10 mouse cellular contexts compared by ENCODE assay signal in genomic region chr10:82631133-82631532, GRCm38 (mm10). TPM values are rescaled to one million over a fixed set of nuclear protein-coding genes. Genes with fewer than 3 reads are reported as not detected.
A peak's percentile ranks its signal among the peaks of the same experiment; 100 is the strongest.
DNase-seq lines count a peak whose midpoint lies in the region; ATAC-seq and TF ChIP-seq lines count a peak whose summit lies in the region.
"Had no signal": no experiment of that assay in that cellular context is flagged by ENCODE, and none has a peak within 500 bp of the region (broad histone marks: within the 10 kb centered on the region; RNA-seq: fewer than 3 reads in every experiment).

No protein-coding gene starts in this region.

- TF ChIP-seq CTCF in heart, adult 2 months (IDR thresholded peaks at IDR 0.05) = no peak
- no peak for TF ChIP-seq CTCF in gastrocnemius, adult 2 months (IDR thresholded peaks at IDR 0.05)

- H3K79me2 ChIP-seq in heart, adult 2 months (replicated peaks; ENCODE audit: control insufficient read depth, insufficient read depth, low read length) = peaks cover 1% of the 10 kb centered on the region; the same call in 1 of the 2 replicates

- ATAC-seq in heart, embryonic 14.5 days (ENCODE audit: insufficient number of reproducible peaks, insufficient read depth, low FRiP score, low read depth) = no peak
- no peak for ATAC-seq in hindbrain, embryonic 11.5 days (ENCODE audit: low FRiP score)
- ATAC-seq: Patski had no signal

- no peaks in the 10 kb centered on the region for H3K9me3 ChIP-seq in heart, embryonic 14.5 days (ENCODE audit: control insufficient read depth, low read length)
- H3K9me3 ChIP-seq in ES-E14 (ENCODE audit: control insufficient read depth, insufficient read depth, low read depth, low read length) = no peaks in the 10 kb centered on the region
- H3K9me3 ChIP-seq in hindbrain, embryonic 11.5 days (ENCODE audit: control insufficient read depth, low read length) = no peaks in the 10 kb centered on the region
- no peaks in the 10 kb centered on the region; the same call in 1 of the 2 replicates for H3K9me3 ChIP-seq in midbrain, embryonic 10.5 days (replicated peaks)

- H3K4me3 ChIP-seq in heart, embryonic 14.5 days (ENCODE audit: control insufficient read depth in 1 of 2, insufficient read depth in 1 of 2, low read depth in 1 of 2, low read length in 2 of 2) = peak overlapping the region in 1 of 2 experiments; percentile 88; a peak in 1 of 4 replicates
- no peak overlapping the region for H3K4me3 ChIP-seq in heart, adult 2 months
- peak overlapping the region; percentile 11 to 97; a peak in 2 of 4 replicates for H3K4me3 ChIP-seq in ES-E14 (ENCODE audit: insufficient read depth in 1 of 2, low read depth in 1 of 2, low read length in 2 of 2, poor library complexity in 1 of 2, severe bottlenecking in 1 of 2)
- no peak overlapping the region for H3K4me3 ChIP-seq in hindbrain, embryonic 11.5 days (ENCODE audit: low read depth, low read length)
- H3K4me3 ChIP-seq in midbrain, embryonic 10.5 days = peak overlapping the region; percentile 85
- no peak overlapping the region for H3K4me3 ChIP-seq in gastrocnemius, adult 2 months

- H3K36me3 ChIP-seq in heart, embryonic 14.5 days (ENCODE audit: control insufficient read depth, insufficient read depth, low read length) = peaks cover 22% of the 10 kb centered on the region
- H3K36me3 ChIP-seq in heart, adult 2 months (ENCODE audit: control insufficient read depth, insufficient read depth, low read length) = no peaks in the 10 kb centered on the region
- H3K36me3 ChIP-seq in ES-E14 (ENCODE audit: control insufficient read depth, insufficient read depth, low read length, poor library complexity, severe bottlenecking) = peaks cover 18% of the 10 kb centered on the region; the same call in 1 of the 2 replicates
- peaks cover 3% of the 10 kb centered on the region; the same call in 1 of the 2 replicates for H3K36me3 ChIP-seq in hindbrain, embryonic 11.5 days (ENCODE audit: control insufficient read depth, insufficient read depth, low read length)
- H3K36me3 ChIP-seq in midbrain, embryonic 10.5 days = peaks cover 51% of the 10 kb centered on the region

- H3K9ac ChIP-seq in heart, embryonic 14.5 days (ENCODE audit: low read length) = peak overlapping the region; percentile 91; the same call in 1 of the 2 replicates
- H3K9ac ChIP-seq in heart, adult 2 months (ENCODE audit: low read depth, low read length) = no peak overlapping the region
- no peak overlapping the region; the same call in 1 of the 2 replicates for H3K9ac ChIP-seq in ES-E14 (ENCODE audit: insufficient read depth, low read depth, low read length, poor library complexity, severe bottlenecking)
- H3K9ac ChIP-seq in hindbrain, embryonic 11.5 days (ENCODE audit: low read depth, low read length) = no peak overlapping the region

- TF ChIP-seq EP300 in heart, adult 2 months (IDR thresholded peaks at IDR 0.05; ENCODE audit: insufficient read depth, low read depth, low read length) = no peak

- no peak for DNase-seq in heart, adult 2 months
- DNase-seq in ES-E14 (ENCODE audit: low read depth, low spot score) = no peak
- no peak for DNase-seq in hindbrain, embryonic 11.5 days (ENCODE audit: low spot score)
- no peak for DNase-seq in midbrain, embryonic 10.5 days (ENCODE audit: low spot score)
- DNase-seq in gastrocnemius, adult 2 months = no peak
- DNase-seq in layer of hippocampus, postnatal 10 days (ENCODE audit: low spot score in 2 of 2) = no peak
- no peak for DNase-seq in thymus, postnatal 10 days (ENCODE audit: low spot score in 2 of 2)
- DNase-seq: cerebellum, postnatal 36 days had no signal

- in situ Hi-C loops in ES-E14 (cut with MboI; ENCODE audit: low sequenced_read_pairs in 2 of 2, unreplicated experiment in 2 of 2) = no loop called here

- intact Hi-C loops in heart, adult 2 months (cut with DNase I) = loop anchor here (5.0 kb wide), 1 partner anchor 131 kb away; the partner anchor contains the start of gene Nfyb
- intact Hi-C loops in gastrocnemius, adult 2 months (cut with DNase I) = no loop called here

- H3K27me3 ChIP-seq in heart, embryonic 14.5 days (ENCODE audit: control insufficient read depth, insufficient read depth, low read length) = no peaks in the 10 kb centered on the region
- H3K27me3 ChIP-seq in heart, adult 2 months (ENCODE audit: control insufficient read depth, insufficient read depth, low read length) = no peaks in the 10 kb centered on the region
- H3K27me3 ChIP-seq in hindbrain, embryonic 11.5 days (ENCODE audit: control insufficient read depth, insufficient read depth, low read length) = no peaks in the 10 kb centered on the region
- no peaks in the 10 kb centered on the region for H3K27me3 ChIP-seq in midbrain, embryonic 10.5 days (ENCODE audit: low read depth, poor library complexity, severe bottlenecking)
- H3K27me3 ChIP-seq: Patski had no signal

- 73% methylated on average over 7 of the region's 7 CpGs for WGBS in heart, embryonic 14.5 days
- WGBS in heart, adult 2 months = 49% methylated on average over 7 of the region's 7 CpGs
- WGBS in hindbrain, embryonic 11.5 days = 87% methylated on average over 7 of the region's 7 CpGs
- WGBS in midbrain, embryonic 10.5 days = 89% methylated on average over 7 of the region's 7 CpGs

- H3K27ac ChIP-seq in heart, embryonic 14.5 days (replicated peaks in 1 of 2; ENCODE audit: control insufficient read depth in 1 of 2, insufficient read depth in 1 of 2, low read depth in 2 of 2, low read length in 2 of 2) = no peak overlapping the region
- H3K27ac ChIP-seq in heart, adult 2 months = no peak overlapping the region
- no peak overlapping the region for H3K27ac ChIP-seq in ES-E14 (ENCODE audit: insufficient read depth, low read depth, low read length, poor library complexity, severe bottlenecking)
- H3K27ac ChIP-seq in hindbrain, embryonic 11.5 days (ENCODE audit: low read depth, low read length) = no peak overlapping the region
- no peak overlapping the region for H3K27ac ChIP-seq in midbrain, embryonic 10.5 days (replicated peaks)
- no peak overlapping the region for H3K27ac ChIP-seq in gastrocnemius, adult 2 months

- no peak for TF ChIP-seq POLR2A in heart, adult 2 months (IDR thresholded peaks at IDR 0.05; ENCODE audit: insufficient read depth, low read depth, low read length)

- H3K4me1 ChIP-seq in heart, embryonic 14.5 days (ENCODE audit: control insufficient read depth in 2 of 2, insufficient read depth in 2 of 2, low read length in 2 of 2) = peaks cover 10 to 15% of the 10 kb centered on the region in 2 experiments
- peaks cover 3% of the 10 kb centered on the region for H3K4me1 ChIP-seq in heart, adult 2 months (ENCODE audit: control insufficient read depth, insufficient read depth, low read length)
- peaks cover 1 to 6% of the 10 kb centered on the region in 2 experiments; a peak in 2 of 4 replicates for H3K4me1 ChIP-seq in ES-E14 (ENCODE audit: control insufficient read depth in 2 of 2, insufficient read depth in 2 of 2, low read length in 2 of 2, poor library complexity in 1 of 2)
- H3K4me1 ChIP-seq in hindbrain, embryonic 11.5 days (replicated peaks; ENCODE audit: control insufficient read depth, insufficient read depth, low read length) = no peaks in the 10 kb centered on the region; the same call in none of the 2 replicates
- H3K4me1 ChIP-seq in midbrain, embryonic 10.5 days = peaks cover 22% of the 10 kb centered on the region

- H3K4me2 ChIP-seq in heart, embryonic 14.5 days (ENCODE audit: low read length) = peak overlapping the region; percentile 87
- peak overlapping the region; percentile 13 for H3K4me2 ChIP-seq in hindbrain, embryonic 11.5 days (replicated peaks; ENCODE audit: low read depth, low read length)

TF ChIP-seq in ES-E14, 5 proteins besides CTCF, POLR2A, EP300 and RAD21:
- TF ChIP-seq ZC3H11A (IDR thresholded peaks at IDR 0.05; ENCODE audit: borderline replicate concordance, low read depth, low read length) (no peak), MAFK (IDR thresholded peaks at IDR 0.05; ENCODE audit: insufficient read depth, low read depth, low read length) (no peak), HCFC1 (IDR thresholded peaks at IDR 0.05; ENCODE audit: borderline replicate concordance, insufficient read depth, low read length) (no peak), CHD2 (IDR thresholded peaks at IDR 0.05; ENCODE audit: low read depth, low read length) (no peak)

RNA-seq across cellular contexts. Expression of gene Tdg, which starts 1.5 kb away (rescaled TPM):
- 77.4 and 81.7 TPM in 2 replicates for polyA plus RNA-seq in heart, embryonic 14.5 days (2014; fragmentation: Nextera tagmentation; extraction: Ambion mirVana)
- total RNA-seq in heart, adult 2 months (2021) = 10 to 100 TPM in 1 of 2 experiments, 1 to 10 TPM in 1; 9.8 to 11.1 TPM
- 10.5 and 16.7 TPM in 2 replicates for polyA plus RNA-seq in heart, adult 2 months (2012; rRNA removed)
- 27.6 and 28.7 TPM in 2 replicates for total RNA-seq in ES-E14 (2012; rRNA removed)
- 277 and 328 TPM in 2 replicates for polyA plus RNA-seq in hindbrain, embryonic 11.5 days (2014; fragmentation: Nextera tagmentation; extraction: Ambion mirVana)
- polyA plus RNA-seq in midbrain, embryonic 10.5 days (2016; fragmentation: Nextera tagmentation; extraction: Ambion mirVana) = 288 and 307 TPM in 2 replicates
- total RNA-seq in gastrocnemius, adult 2 months (2021) = 10 to 100 TPM; 14.2 to 17.4 TPM
- 10 to 100 TPM; 80.4 to 84.4 TPM for total RNA-seq in layer of hippocampus, postnatal 10 days (2021)

RNA-seq across cellular contexts. Expression of gene 1190007I07Rik, which starts 8.1 kb away (rescaled TPM):
- polyA plus RNA-seq in heart, embryonic 14.5 days (2014; fragmentation: Nextera tagmentation; extraction: Ambion mirVana) = 44.4 and 44.9 TPM in 2 replicates
- 10 to 100 TPM; 22.3 to 29.5 TPM for total RNA-seq in heart, adult 2 months (2021)
- 29.5 and 44.6 TPM in 2 replicates for polyA plus RNA-seq in heart, adult 2 months (2012; rRNA removed)
- 21.1 and 27.0 TPM in 2 replicates for total RNA-seq in ES-E14 (2012; rRNA removed)
- polyA plus RNA-seq in hindbrain, embryonic 11.5 days (2014; fragmentation: Nextera tagmentation; extraction: Ambion mirVana) = 33.5 and 33.7 TPM in 2 replicates
- polyA plus RNA-seq in midbrain, embryonic 10.5 days (2016; fragmentation: Nextera tagmentation; extraction: Ambion mirVana) = 35.7 and 43.3 TPM in 2 replicates
- 10 to 100 TPM; 31.5 to 43.1 TPM for total RNA-seq in gastrocnemius, adult 2 months (2021)
- total RNA-seq in layer of hippocampus, postnatal 10 days (2021) = 10 to 100 TPM; 13.4 to 18.8 TPM

RNA-seq across cellular contexts. Expression of gene Glt8d2, which starts 59.3 kb away (rescaled TPM):
- 3.5 and 3.9 TPM in 2 replicates for polyA plus RNA-seq in heart, embryonic 14.5 days (2014; fragmentation: Nextera tagmentation; extraction: Ambion mirVana)
- total RNA-seq in heart, adult 2 months (2021) = 1 to 10 TPM; 2.2 to 2.8 TPM
- 3.0 and 3.5 TPM in 2 replicates for polyA plus RNA-seq in heart, adult 2 months (2012; rRNA removed)
- total RNA-seq in ES-E14 (2012; rRNA removed) = 0.48 and 0.62 TPM in 2 replicates
- polyA plus RNA-seq in hindbrain, embryonic 11.5 days (2014; fragmentation: Nextera tagmentation; extraction: Ambion mirVana) = 4.4 and 4.6 TPM in 2 replicates
- 2.2 and 2.3 TPM in 2 replicates for polyA plus RNA-seq in midbrain, embryonic 10.5 days (2016; fragmentation: Nextera tagmentation; extraction: Ambion mirVana)
- total RNA-seq in gastrocnemius, adult 2 months (2021) = 1 to 10 TPM; 1.5 to 3.0 TPM
- 1 to 10 TPM; 5.6 to 6.1 TPM for total RNA-seq in layer of hippocampus, postnatal 10 days (2021)

Comparison
In these comparisons a context has a peak if more than half of its experiments do, and no peak if none do; other contexts are left out.
1. H3K4me3 ChIP-seq: peak in ES-E14 (2 of 2) and midbrain, embryonic 10.5 days (single experiment); none in heart, adult 2 months (single experiment), hindbrain, embryonic 11.5 days (single experiment) and gastrocnemius, adult 2 months (single experiment).